Mouse (Mus musculus) myocyte (in vitro differentiated cells): ENCODE measurements around the gene Snap23. TPM values are rescaled to one million over a fixed set of nuclear protein-coding genes. Genes with fewer than 3 reads are reported as not detected.
"Not testable (repeated sequence)": the region's sequence is repeated elsewhere in the genome, so short reads cannot be mapped to it uniquely, and the experiment has no call there.

ENCODE experiments used
- H3K27me3 ChIP-seq: one replicate; pipeline ENCODE4 v1.6.1; 2011; ENCODE audit not compliant: control insufficient read depth, insufficient read depth, insufficient read length
- H3K36me3 ChIP-seq: one replicate; pipeline ENCODE4 v1.6.1; 2011; ENCODE audit not compliant: control insufficient read depth, insufficient read depth
- H3K4me2 ChIP-seq: one replicate; pipeline ENCODE4 v1.6.1; 2011; ENCODE audit warnings: low read depth, control low read depth
- H3K4me3 ChIP-seq: one replicate; pipeline ENCODE4 v1.5.1; 2011; ENCODE audit warnings: mild to moderate bottlenecking, control low read depth, moderate library complexity
- H3K79me2 ChIP-seq: one replicate; pipeline ENCODE4 v1.6.1; 2011; ENCODE audit not compliant: control insufficient read depth, insufficient read depth
- H3ac ChIP-seq: one replicate; pipeline ENCODE4 v1.6.1; 2011; ENCODE audit not compliant: control insufficient read depth, insufficient read length
- CEBPB ChIP-seq: IDR thresholded peaks from 2 replicates; pipeline ENCODE4 v1.6.1; 2011; ENCODE audit warnings: mild to moderate bottlenecking, moderate library complexity; ENCODE audit not compliant: poor library complexity, insufficient read depth, severe bottlenecking
- E2F4 ChIP-seq: IDR thresholded peaks from one replicate; pipeline ENCODE4 v1.6.1; 2011; ENCODE audit warnings: mild to moderate bottlenecking, control low read depth, moderate library complexity; ENCODE audit not compliant: insufficient read depth
- MAX ChIP-seq: IDR thresholded peaks from one replicate; pipeline ENCODE4 v1.6.1; 2011; ENCODE audit warnings: low read depth, mild to moderate bottlenecking, control low read depth
- MYOD1 ChIP-seq, 3 experiments: IDR thresholded peaks; one replicate each; pipeline ENCODE4 v1.6.1; 2011; ENCODE audit warnings: control low read depth in 2 of 3, low read depth in 2 of 3, mild to moderate bottlenecking in 2 of 3, moderate library complexity in 1 of 3; ENCODE audit not compliant: insufficient read length in 2 of 3, control insufficient read depth in 1 of 3
- MYOG ChIP-seq, 3 experiments: IDR thresholded peaks; one replicate each; pipeline ENCODE4 v1.6.1; 2011; ENCODE audit warnings: control low read depth in 2 of 3, low read depth in 2 of 3, mild to moderate bottlenecking in 2 of 3; ENCODE audit not compliant: insufficient read length in 2 of 3, control insufficient read depth in 1 of 3, insufficient read depth in 1 of 3
- POLR2A ChIP-seq: IDR thresholded peaks from one replicate; pipeline ENCODE4 v1.6.1; 2011; ENCODE audit warnings: low read depth, mild to moderate bottlenecking, control low read depth, moderate library complexity; ENCODE audit not compliant: insufficient read length
- POLR2AphosphoS2 ChIP-seq: IDR thresholded peaks from one replicate; pipeline ENCODE4 v1.6.1; 2011; ENCODE audit warnings: low read depth, control low read depth; ENCODE audit not compliant: insufficient read length
- REST ChIP-seq: IDR thresholded peaks from one replicate; pipeline ENCODE4 v1.6.1; 2011; ENCODE audit warnings: mild to moderate bottlenecking, control low read depth, moderate library complexity; ENCODE audit not compliant: insufficient read depth, insufficient read length
- SRF ChIP-seq: IDR thresholded peaks from one replicate; pipeline ENCODE4 v1.6.1; 2011; ENCODE audit warnings: low read depth; ENCODE audit not compliant: control insufficient read depth, insufficient read length
- TCF12 ChIP-seq: IDR thresholded peaks from one replicate; pipeline ENCODE4 v1.6.1; 2011; ENCODE audit warnings: mild to moderate bottlenecking, control low read depth; ENCODE audit not compliant: poor library complexity, insufficient read depth, severe bottlenecking
- TCF3 ChIP-seq: IDR thresholded peaks from one replicate; pipeline ENCODE4 v1.6.1; 2011; ENCODE audit warnings: low read depth, control low read depth; ENCODE audit not compliant: insufficient read length
- USF1 ChIP-seq: IDR thresholded peaks from one replicate; pipeline ENCODE4 v1.6.1; 2011; ENCODE audit warnings: low read depth, mild to moderate bottlenecking, control low read depth, moderate library complexity
- polyA plus RNA-seq: library from polyadenylated mRNA; unstranded; fragments of >200 nt; fragmentation: generic; extraction: Trizol; gene quantifications from one replicate; pipeline ENCODE4 v1.2.1, GENCODE M21; 2012; ENCODE audit warnings: missing spikeins

Gene Snap23
- polyA plus RNA-seq, 1 experiment = 15.3 TPM

DNA sequence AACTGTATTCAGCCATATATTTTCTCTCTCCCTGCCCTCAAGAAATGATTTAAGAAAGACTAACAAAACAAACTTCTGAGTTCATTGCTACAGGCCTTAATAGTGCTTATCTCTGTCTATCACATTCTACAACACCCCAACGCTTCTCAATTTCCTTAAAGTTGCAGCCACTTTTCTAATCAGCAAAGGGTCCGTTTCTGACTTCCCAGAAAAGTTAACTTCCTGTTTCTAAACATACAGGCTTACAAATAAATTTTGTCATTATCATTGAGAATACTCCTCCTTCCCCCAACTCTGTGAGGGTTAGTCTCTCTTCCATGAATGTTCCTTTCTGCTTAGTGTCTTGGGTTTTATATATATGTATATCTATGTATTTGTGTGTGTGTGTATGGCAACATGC lies 2.1 kb upstream of the Snap23 start:
- Histone ChIP-seq H3K27me3 (no peaks in the 10 kb centered on the region), H3ac (no peak overlapping the region), H3K79me2 (peaks cover 51% of the 10 kb centered on the region), H3K36me3 (no peaks in the 10 kb centered on the region), H3K4me3 (no peak overlapping the region), H3K4me2 (no peak overlapping the region)
- no peak for TF ChIP-seq POLR2A
- no peak for TF ChIP-seq CEBPB
- no peak for TF ChIP-seq TCF3
- no peak for TF ChIP-seq POLR2AphosphoS2
- no peak for TF ChIP-seq MYOD1 (IDR thresholded peaks at IDR 0.05; ENCODE audit: control insufficient read depth in 1 of 3, insufficient read length in 2 of 3, low read depth in 2 of 3)
- no peak for TF ChIP-seq MAX
- TF ChIP-seq USF1 = no peak
- TF ChIP-seq SRF = no peak
- no peak for TF ChIP-seq E2F4
- no peak for TF ChIP-seq REST
- TF ChIP-seq MYOG (IDR thresholded peaks at IDR 0.05; ENCODE audit: control insufficient read depth in 1 of 3, insufficient read depth in 1 of 3, insufficient read length in 2 of 3, low read depth in 2 of 3) = no peak
- TF ChIP-seq TCF12 = no peak

DNA sequence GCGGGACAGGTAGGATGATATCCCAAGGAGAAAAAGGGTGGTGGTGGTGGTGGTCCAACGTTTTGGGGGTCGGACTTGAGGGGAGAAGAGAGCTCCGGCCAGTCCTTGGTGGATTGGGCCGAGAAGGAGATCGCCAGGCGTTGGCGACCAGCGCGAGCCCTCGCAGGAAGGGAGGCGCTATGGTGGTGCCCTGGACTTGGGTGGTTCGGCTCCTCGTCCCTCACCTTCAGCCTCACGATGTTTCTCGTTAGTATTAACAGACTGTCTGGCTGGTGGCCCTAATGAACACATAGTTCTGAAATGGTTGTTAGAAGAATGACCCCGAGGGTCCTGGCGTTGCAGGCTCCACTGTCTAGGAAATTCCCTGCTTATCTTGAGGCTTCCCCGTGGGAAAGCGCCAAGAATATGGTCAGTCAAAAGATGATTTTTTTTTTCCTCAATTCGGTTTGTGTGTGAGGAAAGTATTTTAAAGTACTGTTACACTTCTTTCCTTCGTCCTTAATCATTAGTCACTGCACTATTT lies 388 bp downstream of the Snap23 start:
- no peaks in the 10 kb centered on the region for H3K36me3 ChIP-seq
- H3K4me3 ChIP-seq = peak overlapping the region; percentile 64
- peak overlapping the region; percentile 15 for H3ac ChIP-seq
- no peaks in the 10 kb centered on the region for H3K27me3 ChIP-seq
- H3K4me2 ChIP-seq = peak overlapping the region; percentile 78
- no peak for TF ChIP-seq TCF3
- no peak for TF ChIP-seq E2F4
- TF ChIP-seq SRF = no peak
- TF ChIP-seq USF1 = no peak
- TF ChIP-seq MAX = no peak
- TF ChIP-seq POLR2AphosphoS2 = no peak
- no peak for TF ChIP-seq CEBPB
- TF ChIP-seq MYOG (IDR thresholded peaks at IDR 0.05; ENCODE audit: control insufficient read depth in 1 of 3, insufficient read depth in 1 of 3, insufficient read length in 2 of 3, low read depth in 2 of 3) = no peak
- TF ChIP-seq MYOD1 (IDR thresholded peaks at IDR 0.05; ENCODE audit: control insufficient read depth in 1 of 3, insufficient read length in 2 of 3, low read depth in 2 of 3) = no peak
- TF ChIP-seq REST = no peak
- no peak for TF ChIP-seq TCF12
- no peak for TF ChIP-seq POLR2A
- peaks cover 49% of the 10 kb centered on the region for H3K79me2 ChIP-seq

DNA sequence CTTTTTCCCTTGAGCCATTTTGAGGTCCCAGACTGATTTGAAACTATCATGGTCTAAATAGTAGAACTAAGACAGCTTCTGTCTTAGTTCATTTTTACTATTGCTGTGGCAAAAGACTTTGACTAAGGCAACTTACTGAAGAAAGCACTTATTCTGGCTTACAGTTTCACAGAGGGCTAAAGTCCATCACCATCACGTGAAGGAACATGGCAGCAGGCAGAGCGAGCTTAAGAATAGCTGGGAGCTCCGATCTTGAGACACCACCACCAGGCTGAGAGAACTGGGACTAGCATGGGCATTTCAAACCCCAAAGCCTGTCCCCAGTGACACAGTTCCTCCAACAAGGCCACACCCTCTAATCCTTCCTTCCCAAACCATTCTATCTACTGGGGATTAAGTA lies 3.6 kb downstream of the Snap23 start:
- Histone ChIP-seq H3K79me2 (peaks cover 73% of the 10 kb centered on the region), H3K36me3 (no peaks in the 10 kb centered on the region), H3K27me3 (no peaks in the 10 kb centered on the region), H3K4me2 (no peak overlapping the region), H3K4me3 (no peak overlapping the region), H3ac (no peak overlapping the region)
- no peak for TF ChIP-seq MYOG (IDR thresholded peaks at IDR 0.05; ENCODE audit: control insufficient read depth in 1 of 3, insufficient read depth in 1 of 3, insufficient read length in 2 of 3, low read depth in 2 of 3)
- no peak for TF ChIP-seq SRF
- TF ChIP-seq CEBPB = no peak
- no peak for TF ChIP-seq POLR2A
- no peak for TF ChIP-seq TCF3
- no peak for TF ChIP-seq TCF12
- TF ChIP-seq E2F4 = no peak
- TF ChIP-seq USF1 = no peak
- no peak for TF ChIP-seq POLR2AphosphoS2
- no peak for TF ChIP-seq REST
- TF ChIP-seq MYOD1 (IDR thresholded peaks at IDR 0.05; ENCODE audit: control insufficient read depth in 1 of 3, insufficient read length in 2 of 3, low read depth in 2 of 3) = no peak
- TF ChIP-seq MAX = no peak

DNA sequence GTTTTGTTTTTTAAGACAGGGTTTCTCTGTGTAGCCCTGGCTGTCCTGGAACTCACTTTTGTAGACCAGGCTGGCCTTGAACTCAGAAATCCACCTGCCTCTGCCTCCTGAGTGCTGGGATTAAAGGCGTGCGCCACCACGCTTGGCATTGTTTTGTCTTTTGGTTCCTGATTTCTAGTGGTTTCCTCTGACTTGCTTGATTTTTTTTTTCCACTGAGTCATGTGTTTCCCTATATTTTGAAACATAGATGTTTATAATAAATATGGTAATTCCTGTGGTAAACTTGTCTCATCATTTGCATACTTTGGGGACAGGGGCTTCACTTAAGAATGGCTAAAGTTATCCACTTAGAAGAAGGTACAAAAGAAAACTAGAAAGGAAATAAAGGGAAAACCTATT lies 4.7 kb downstream of the Snap23 start:
- not testable (repeated sequence) for H3K4me3 ChIP-seq, H3ac ChIP-seq, H3K36me3 ChIP-seq, H3K27me3 ChIP-seq, H3K4me2 ChIP-seq
- peaks cover 83% of the 10 kb centered on the region for H3K79me2 ChIP-seq

DNA sequence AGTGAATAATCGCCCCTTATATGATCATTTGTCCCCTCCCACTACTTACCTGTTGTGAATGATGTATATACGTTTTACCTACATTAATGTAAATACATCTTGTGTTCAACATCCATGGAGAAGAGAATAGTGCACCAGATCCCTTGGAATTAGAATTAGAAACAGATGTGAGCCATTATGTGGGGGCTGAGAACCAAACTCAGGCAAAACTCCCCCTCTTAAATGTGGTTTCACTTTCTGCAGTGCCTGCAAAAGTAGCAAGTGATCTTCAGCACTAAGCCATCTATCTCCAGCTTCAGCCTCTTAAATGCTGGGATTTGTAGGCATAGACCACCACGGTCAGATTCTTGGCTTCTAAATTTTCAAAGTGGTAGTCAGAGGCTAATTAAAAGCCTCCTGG lies 7.7 kb downstream of the Snap23 start:
- Histone ChIP-seq H3K79me2 (peaks cover 88% of the 10 kb centered on the region), H3ac (no peak overlapping the region), H3K27me3 (no peaks in the 10 kb centered on the region), H3K4me3 (no peak overlapping the region), H3K36me3 (no peaks in the 10 kb centered on the region), H3K4me2 (no peak overlapping the region)
- TF ChIP-seq CEBPB (no peak), USF1 (no peak), POLR2AphosphoS2 (no peak), TCF12 (no peak), MYOG (IDR thresholded peaks at IDR 0.05; ENCODE audit: control insufficient read depth in 1 of 3, insufficient read depth in 1 of 3, insufficient read length in 2 of 3, low read depth in 2 of 3) (no peak), MAX (no peak), POLR2A (no peak)
